Mouse (Mus musculus) urinary bladder, postnatal 0 days (tissue): Measurements from ENCODE around the gene Opa1. TPM values are rescaled to one million over a fixed set of nuclear protein-coding genes. Genes with fewer than 3 reads are reported as not detected.

Experiments
- polyA plus RNA-seq: library from polyadenylated mRNA; unstranded; fragments of >200 nt; fragmentation: Nextera tagmentation; extraction: Ambion mirVana; gene quantifications from 2 replicates; pipeline ENCODE4 v1.2.1, GENCODE M21; 2015

Opa1 gene
- polyA plus RNA-seq = 14.2 and 17.7 TPM in 2 replicates

GRCm38 (mm10) chr16:29579167-29579786 is at the start of gene Opa1:
Gene Opa1 (plus strand): TSS chr16:29579334.

GRCm38 (mm10) chr16:29544829-29545228 is 34.3 kb upstream of the Opa1 start, which contains the start of gene Atp13a4:
Gene Atp13a4 (minus strand): TSS chr16:29544864.

Other genes starting within 250 kb of the Opa1 start
- gene Atp13a5, start 200.6 kb upstream of the Opa1 start, polyA plus RNA-seq = not detected in 2 replicates
- gene Atp13a4, start 34.5 kb upstream of the Opa1 start, polyA plus RNA-seq = 0.04 TPM in 1 of 2 replicates, not detected in the other